Mouse (Mus musculus) lung, adult 2 months (tissue): ENCODE results near the gene Ctla4. TPM values are rescaled to one million over a fixed set of nuclear protein-coding genes. Genes with fewer than 3 reads are reported as not detected.

Experiments used
- DNase-seq: peaks from one replicate; pipeline ENCODE4 v3.0.0; 2022
- H3K4me1 ChIP-seq: fragments of 200-500 bp; 2 replicates; pipeline ENCODE4 v1.6.1; 2011; ENCODE audit warnings: low read length; ENCODE audit not compliant: control insufficient read depth, insufficient read depth
- H3K4me3 ChIP-seq: fragments of 200-500 bp; replicated peaks from 2 replicates; pipeline ENCODE3; 2011; ENCODE audit warnings: low read depth, mild to moderate bottlenecking, control low read depth, low read length; ENCODE audit errors: extremely low read depth
- CTCF ChIP-seq: fragments of 200-500 bp; IDR thresholded peaks from 2 replicates; pipeline ENCODE4 v1.5.1; 2011; ENCODE audit warnings: mild to moderate bottlenecking, low read length, control low read depth; ENCODE audit not compliant: insufficient read depth
- POLR2A ChIP-seq: fragments of 200-500 bp; IDR thresholded peaks from 2 replicates; pipeline ENCODE4 v1.6.1; 2011; ENCODE audit warnings: low read depth, mild to moderate bottlenecking, control low read depth, low read length, borderline replicate concordance; ENCODE audit errors: extremely low read depth
- WGBS: fragments of 180-500 bp; shearing (Covaris S2); methylation state at CpG from one replicate; pipeline ENCODE4 v1.1.7; 2018; 5-methylcytosine and 5-hydroxymethylcytosine counted together
- polyA plus RNA-seq: library from polyadenylated mRNA; depleted of rRNA; stranded (reverse); fragments of >200 nt; gene quantifications from 2 replicates; pipeline ENCODE4 v1.2.3, GENCODE M21; 2012; rRNA removed

Gene Ctla4
- polyA plus RNA-seq, result 0.18 and 0.19 TPM in 2 replicates

GRCm38 (mm10) chr1:60886981-60887380 lies at the start of gene Ctla4:
Gene Ctla4 (plus strand): TSS chr1:60887000.
- no peak for TF ChIP-seq CTCF
- TF ChIP-seq POLR2A, result no peak
- 86% methylated on average over 7 of the region's 7 CpGs for WGBS
- Histone ChIP-seq H3K4me1 (no peaks in the 10 kb centered on the region), H3K4me3 (no peak within 1 kb of the TSS)
- no peak for DNase-seq

GRCm38 (mm10) chr1:60839161-60839560 lies 47.6 kb upstream of the Ctla4 start:
- Histone ChIP-seq H3K4me3 (no peak overlapping the region), H3K4me1 (no peaks in the 10 kb centered on the region)
- WGBS, result 81% methylated on average over 1 of the region's 1 CpGs
- TF ChIP-seq POLR2A (no peak), CTCF (no peak)
- DNase-seq, result no peak

GRCm38 (mm10) chr1:60845318-60846060 lies 41.3 kb upstream of the Ctla4 start:
- no peak for DNase-seq
- WGBS, result 77% methylated on average over 7 of the region's 7 CpGs
- Histone ChIP-seq H3K4me1 (no peaks in the 10 kb centered on the region), H3K4me3 (no peak overlapping the region)
- TF ChIP-seq POLR2A (no peak), CTCF (no peak)

GRCm38 (mm10) chr1:60846616-60847275 lies 40.1 kb upstream of the Ctla4 start:
- TF ChIP-seq POLR2A, result no peak
- TF ChIP-seq CTCF, result no peak
- WGBS, result 58% methylated on average over 4 of the region's 4 CpGs
- DNase-seq, result no peak
- H3K4me3 ChIP-seq, result no peak overlapping the region
- no peaks in the 10 kb centered on the region for H3K4me1 ChIP-seq

GRCm38 (mm10) chr1:60849112-60849511 lies 37.7 kb upstream of the Ctla4 start:
- WGBS, result 71% methylated on average over 2 of the region's 2 CpGs

GRCm38 (mm10) chr1:60849816-60850215 lies 37.0 kb upstream of the Ctla4 start:
- TF ChIP-seq POLR2A, result no peak
- no peak for TF ChIP-seq CTCF
- Histone ChIP-seq H3K4me3 (no peak overlapping the region), H3K4me1 (no peaks in the 10 kb centered on the region)
- DNase-seq, result no peak
- WGBS, result 90% methylated on average over 4 of the region's 4 CpGs

More at GRCm38 (mm10) chr1:60849112-60849511, 37.7 kb upstream of the Ctla4 start:
- TF ChIP-seq POLR2A (no peak), CTCF (no peak)
- H3K4me3 ChIP-seq, result no peak overlapping the region
- H3K4me1 ChIP-seq, result no peaks in the 10 kb centered on the region
- DNase-seq, result no peak

- 78% methylated on average over 8 of the region's 8 CpGs for WGBS
- H3K4me1 ChIP-seq, result no peaks in the 10 kb centered on the region
- TF ChIP-seq POLR2A (no peak), CTCF (no peak)
- no peak for DNase-seq
- no peak overlapping the region for H3K4me3 ChIP-seq
These were observed 35.6 kb upstream of the Ctla4 start for GRCm38 (mm10) chr1:60851041-60851781.

- H3K4me3 ChIP-seq, result no peak overlapping the region
- TF ChIP-seq POLR2A (no peak), CTCF (no peak)
- WGBS, result 44% methylated on average over 10 of the region's 10 CpGs
- H3K4me1 ChIP-seq, result no peaks in the 10 kb centered on the region
- DNase-seq, result no peak
These were observed 34.6 kb upstream of the Ctla4 start for GRCm38 (mm10) chr1:60852075-60852769.

- Histone ChIP-seq H3K4me1 (no peaks in the 10 kb centered on the region), H3K4me3 (no peak overlapping the region)
- TF ChIP-seq CTCF (no peak), POLR2A (no peak)
- no peak for DNase-seq
- 71% methylated on average over 6 of the region's 6 CpGs for WGBS
These were observed 34.0 kb upstream of the Ctla4 start for GRCm38 (mm10) chr1:60852770-60853147.
